Mouse (Mus musculus): ENCODE measurements around the gene Slc30a2.
"Not testable (repeated sequence)": the region's sequence is repeated elsewhere in the genome, so short reads cannot be mapped to it uniquely, and the experiment has no call there.

Gene Slc30a2

DNA sequence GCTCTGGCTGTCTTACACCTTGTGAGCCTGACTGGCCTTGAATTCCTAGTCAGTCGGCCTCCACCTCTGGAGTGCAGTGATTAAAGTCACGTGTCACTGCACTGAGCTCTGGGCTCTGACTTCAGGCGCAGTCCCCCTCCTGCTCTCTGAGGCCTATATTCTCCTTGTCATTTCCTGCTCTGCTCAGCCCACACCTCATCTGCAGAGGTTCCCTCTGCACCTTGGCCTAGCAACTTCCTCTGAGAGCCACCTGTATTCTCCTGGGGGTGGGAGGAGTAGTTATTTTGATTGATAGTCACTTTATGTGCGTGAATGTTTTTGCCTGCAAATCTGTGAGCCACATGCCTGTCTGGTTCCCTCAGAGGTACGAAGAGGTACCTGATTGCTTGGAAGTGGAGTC, 18.2 kb downstream of the Slc30a2 start:
- no peak for DNase-seq

DNA sequence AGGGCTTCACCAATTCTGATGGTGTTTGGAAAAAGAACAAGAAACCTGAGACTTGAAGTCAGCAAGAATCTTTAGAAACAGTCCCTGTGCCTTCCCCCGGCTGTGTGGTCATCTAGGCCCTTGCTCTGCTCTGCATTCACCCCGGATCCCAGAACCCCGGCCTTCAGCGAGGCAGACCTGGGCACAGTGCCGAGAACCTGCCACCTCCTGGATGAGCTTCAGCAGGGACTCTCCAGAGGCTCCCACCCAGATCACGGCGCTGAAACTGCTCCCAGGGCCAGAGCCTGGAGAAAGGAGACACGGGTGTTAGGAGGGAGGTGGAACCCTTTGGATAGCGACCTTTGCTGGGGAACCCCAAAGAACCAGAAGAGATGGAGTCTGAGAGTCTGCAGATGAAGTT, 19.1 kb downstream of the Slc30a2 start:
- DNase-seq, result no peak

DNA sequence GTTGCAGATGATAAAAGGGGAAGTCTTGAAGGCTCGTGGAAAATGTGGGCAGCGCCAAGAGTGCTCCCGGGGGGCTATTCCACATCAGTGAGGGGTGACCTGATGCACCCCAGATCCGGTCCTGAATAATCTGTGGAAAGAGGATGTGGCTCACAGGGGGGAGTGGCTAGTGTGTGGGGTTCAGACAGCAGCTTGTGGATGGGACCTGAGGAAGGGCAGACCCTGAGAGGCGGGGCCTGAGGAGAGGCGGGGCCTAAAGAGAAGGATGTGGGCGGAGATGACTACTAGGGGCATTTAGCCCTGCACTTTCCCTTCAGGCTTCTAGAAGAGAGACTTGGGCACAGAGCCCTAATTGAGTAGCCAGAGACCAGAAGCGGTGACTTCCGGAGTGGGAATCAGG, 19.6 kb downstream of the Slc30a2 start:
- no peak for DNase-seq

GRCm38 (mm10) chr4:134365280-134365679, 22.3 kb downstream of the Slc30a2 start:
- no peak for DNase-seq

DNA sequence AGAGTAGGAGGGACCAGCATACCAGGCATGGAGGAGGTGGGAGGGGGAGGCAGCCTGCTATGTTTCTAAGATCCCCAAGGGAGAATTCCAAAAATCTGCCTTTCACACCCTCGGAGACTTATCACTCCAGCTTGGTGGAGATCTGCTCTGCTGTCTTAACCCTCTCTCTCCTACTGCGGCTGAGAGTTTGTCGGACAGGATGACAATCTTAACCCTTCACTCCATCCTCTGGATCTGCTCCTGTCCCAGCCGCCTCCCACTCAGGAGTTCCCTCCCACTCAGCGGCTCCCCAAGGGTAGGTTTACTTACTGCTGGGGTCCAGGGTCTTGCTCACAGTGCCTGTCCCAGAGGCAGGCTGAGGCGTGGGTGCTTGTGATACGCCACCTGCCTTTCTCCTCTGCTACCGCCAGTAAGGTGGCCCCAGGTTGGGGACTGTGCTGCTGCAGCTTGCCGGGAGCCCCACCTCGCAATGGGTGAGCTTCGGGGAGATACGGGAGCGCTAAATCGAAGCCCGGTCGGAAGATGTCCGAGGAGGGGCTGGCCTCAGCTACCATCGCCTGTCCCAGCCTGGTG, 27.8 kb downstream of the Slc30a2 start:
- peak; percentile 76 for DNase-seq

- DNase-seq, result no peak
These were observed 28.4 kb downstream of the Slc30a2 start for GRCm38 (mm10) chr4:134371316-134371855.

DNA sequence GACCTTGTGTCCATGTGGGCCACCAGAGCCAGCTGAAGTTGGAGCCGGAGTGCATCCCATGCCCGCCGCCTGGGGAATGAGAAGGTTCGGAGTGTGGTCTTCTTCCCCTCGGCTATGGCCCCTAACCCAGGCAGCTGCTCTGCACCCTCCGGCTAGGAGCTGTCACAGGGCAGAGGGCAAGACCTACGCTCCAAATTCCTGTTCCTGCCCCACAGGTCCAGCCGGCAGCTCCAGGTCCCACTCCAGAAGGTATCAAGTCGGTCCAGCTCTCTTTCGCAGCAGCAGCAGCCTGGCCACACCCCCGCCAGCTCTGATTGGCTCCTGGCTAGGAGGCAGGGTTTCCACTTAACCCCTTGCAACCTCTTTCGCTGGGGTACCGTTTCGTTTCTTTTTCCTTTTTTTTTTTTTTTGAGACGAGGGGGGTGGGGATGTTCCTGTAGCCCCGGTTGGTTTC, 29.3 kb downstream of the Slc30a2 start:
- DNase-seq, result peak; percentile 83

- DNase-seq, result no peak
These were observed 30.3 kb downstream of the Slc30a2 start for GRCm38 (mm10) chr4:134373295-134373694.

DNA sequence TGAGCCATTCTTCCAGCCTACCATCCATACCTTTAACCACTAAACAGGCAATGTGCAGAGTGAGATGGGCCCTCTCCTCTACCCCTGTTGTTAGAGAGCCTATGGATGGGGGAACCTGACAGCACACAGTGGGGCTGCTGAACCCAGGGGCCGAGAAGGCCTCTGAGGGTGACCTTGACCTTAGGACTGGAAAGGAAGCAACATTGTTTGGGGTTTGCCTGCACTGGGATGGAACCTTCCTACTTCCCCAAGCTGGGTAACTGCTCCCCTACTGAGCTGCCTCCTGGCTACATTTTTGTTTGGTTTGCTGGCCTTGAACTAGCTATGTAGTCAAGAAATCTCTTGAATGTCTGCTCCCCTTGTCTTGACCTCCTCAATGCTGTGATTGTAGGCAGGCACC, 31.3 kb downstream of the Slc30a2 start:
- no peak for DNase-seq

- no peak for DNase-seq
These were observed 35.2 kb downstream of the Slc30a2 start for GRCm38 (mm10) chr4:134378089-134378615.

GRCm38 (mm10) chr4:134379510-134379909, 36.5 kb downstream of the Slc30a2 start:
- no peak for DNase-seq

DNA sequence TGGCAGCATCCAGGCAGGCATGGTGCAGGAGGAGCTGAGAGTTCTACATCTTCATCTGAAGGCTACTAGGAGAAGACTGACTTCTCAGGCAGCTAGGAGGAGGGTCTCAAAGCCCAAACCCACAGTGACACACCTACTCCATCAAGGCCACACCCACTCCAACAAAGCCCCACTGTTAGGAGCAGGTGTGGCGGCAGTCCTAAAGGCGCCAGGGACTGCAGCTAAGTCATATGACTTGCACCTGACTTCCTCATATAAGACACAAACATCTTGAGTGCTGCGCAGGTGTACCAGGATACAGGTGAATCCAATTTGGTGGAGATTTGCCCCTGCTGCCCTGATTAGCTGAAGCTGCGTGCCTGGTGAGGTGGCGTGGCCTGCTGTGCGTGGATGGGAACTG, 40.8 kb downstream of the Slc30a2 start, which contains the start of gene Extl1:
Extl1 (minus strand) TSS at position 101 of the 400 bp plus-strand sequence.
- not testable (repeated sequence) for DNase-seq

DNA sequence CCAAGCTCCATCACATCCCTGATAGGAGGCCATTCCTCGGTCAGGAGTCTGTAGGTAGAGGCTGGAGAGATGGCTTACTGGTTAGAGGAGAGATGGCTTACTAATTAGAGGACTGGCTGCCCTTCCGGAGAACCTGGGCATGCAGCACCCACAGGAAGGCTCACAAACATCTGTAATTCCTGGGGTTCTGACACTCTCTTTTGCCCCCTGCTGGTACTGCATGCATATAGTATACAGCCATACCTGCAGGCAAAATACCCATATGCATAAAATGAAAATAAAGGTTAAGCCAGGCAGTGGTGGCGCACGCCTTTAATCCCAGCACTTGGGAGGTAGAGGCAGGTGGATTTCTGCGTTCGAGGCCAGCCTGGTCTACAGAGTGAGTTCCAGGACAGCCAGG, 44.3 kb downstream of the Slc30a2 start:
- DNase-seq, result no peak

GRCm38 (mm10) chr4:134388397-134388796, 45.4 kb downstream of the Slc30a2 start:
- no peak for DNase-seq

DNA sequence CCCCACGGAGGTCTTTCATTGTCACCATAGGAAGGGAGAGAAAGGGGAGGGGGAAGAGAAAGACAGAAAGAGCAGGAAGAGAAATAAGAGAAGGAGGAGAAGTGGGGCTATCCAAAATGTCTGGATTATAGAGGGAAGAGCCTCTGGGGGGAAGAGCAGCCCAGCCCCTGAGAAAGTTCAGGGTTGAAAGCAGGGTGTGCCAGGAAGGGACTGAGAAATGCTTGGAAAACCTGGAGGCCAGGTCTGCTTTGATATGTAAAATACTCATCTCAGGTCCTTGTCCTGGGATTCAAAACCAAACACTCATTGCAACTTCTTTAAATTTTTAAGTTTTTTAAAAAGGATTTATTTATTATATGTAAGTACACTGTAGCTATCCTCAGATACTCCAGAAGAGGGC, 48.7 kb downstream of the Slc30a2 start:
- DNase-seq, result no peak

DNA sequence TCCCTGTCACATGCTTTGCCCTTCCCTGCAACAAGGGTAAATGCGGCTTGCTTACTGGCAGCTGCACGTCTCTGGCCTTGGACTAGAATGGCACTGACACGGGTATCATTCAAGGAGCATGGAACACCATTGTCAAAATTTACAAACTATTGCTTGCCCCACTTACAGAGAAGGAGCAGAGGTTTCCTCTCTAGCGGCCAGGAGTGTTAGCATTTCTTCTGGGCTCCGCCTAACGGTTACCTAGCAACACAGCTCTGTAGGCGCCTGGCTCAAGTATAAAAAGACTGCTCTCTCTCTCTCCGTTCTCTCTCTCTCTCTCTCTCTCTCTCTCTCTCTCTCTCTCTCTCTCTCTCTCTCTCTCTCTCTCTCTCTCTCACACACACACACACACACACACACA, 49.6 kb downstream of the Slc30a2 start:
- DNase-seq, result no peak

DNA sequence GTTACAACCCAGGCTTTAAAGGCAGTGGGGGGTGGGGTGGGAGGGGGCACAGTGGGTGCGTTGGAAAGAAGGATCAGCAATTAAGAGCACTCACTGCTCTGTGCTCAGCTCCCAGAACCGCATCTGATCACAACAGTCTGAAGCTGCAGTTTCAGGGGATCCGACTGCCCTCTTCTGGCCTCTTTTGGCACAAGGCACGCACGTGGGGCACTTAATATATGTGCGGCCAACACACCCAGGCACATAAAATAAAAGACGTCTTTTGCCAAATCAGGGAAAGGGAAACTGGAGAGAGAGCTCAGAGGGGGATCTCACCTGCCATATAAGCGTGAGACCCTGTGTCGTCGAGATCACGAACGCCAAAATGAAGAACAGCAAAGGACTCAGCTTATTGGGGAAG, 50.0 kb downstream of the Slc30a2 start:
- DNase-seq, result no peak

GRCm38 (mm10) chr4:134395142-134395541, 52.2 kb downstream of the Slc30a2 start:
- DNase-seq, result no peak

- DNase-seq, result peak; percentile 92
These were observed 53.2 kb downstream of the Slc30a2 start, which contains the start of gene Pafah2 for GRCm38 (mm10) chr4:134395977-134396825. Pafah2 (plus strand) TSS chr4:134396320.

DNA sequence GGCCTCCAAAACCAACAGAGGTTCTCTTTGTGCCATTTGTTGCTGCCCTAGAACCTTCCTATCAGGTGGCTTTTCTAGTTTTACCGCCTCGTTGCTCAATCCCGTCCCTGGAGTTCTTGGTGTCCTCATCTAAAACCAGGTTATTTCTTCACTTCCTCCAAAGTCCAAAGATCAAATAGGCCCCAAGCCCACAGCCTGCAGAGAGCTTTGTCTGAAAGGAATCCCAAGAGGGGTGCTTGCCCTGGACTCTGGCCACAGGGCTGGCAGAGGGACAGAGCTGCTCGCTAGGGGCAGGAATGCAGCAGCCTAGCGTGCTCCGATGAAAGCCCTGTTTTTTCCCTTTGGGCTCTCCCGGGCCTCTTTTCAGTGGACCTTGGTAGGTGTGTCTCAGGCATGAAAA, 54.1 kb downstream of the Slc30a2 start:
- peak; percentile 48 for DNase-seq

DNA sequence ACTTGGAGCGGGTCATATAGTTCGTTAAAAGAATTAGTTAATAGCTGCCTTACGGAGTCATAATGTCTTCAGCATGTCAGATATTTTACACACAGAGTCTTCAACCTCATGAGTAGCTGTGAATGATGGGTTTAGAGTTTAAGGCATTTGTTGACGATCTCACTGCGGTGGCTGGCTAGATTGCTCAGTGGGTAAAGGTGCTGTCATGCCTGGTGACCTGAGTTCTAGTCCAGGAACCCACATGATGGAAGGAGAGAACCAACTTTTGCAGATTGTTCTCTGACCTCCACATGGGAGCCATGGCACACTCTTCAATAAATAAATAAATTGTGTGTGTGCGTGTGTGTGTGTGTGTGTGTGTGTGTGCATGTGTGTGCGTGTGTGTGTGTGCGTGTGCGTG, 54.8 kb downstream of the Slc30a2 start:
- DNase-seq, result no peak

- DNase-seq, result no peak
These were observed 57.2 kb downstream of the Slc30a2 start for GRCm38 (mm10) chr4:134400206-134400605.

GRCm38 (mm10) chr4:134401181-134401661, 58.2 kb downstream of the Slc30a2 start:
- peak; percentile 77 for DNase-seq
